Mouse (Mus musculus): ENCODE results near the gene Capza2. TPM values are rescaled to one million over a fixed set of nuclear protein-coding genes. Genes with fewer than 3 reads are reported as not detected.
A peak's percentile ranks its signal among the peaks of the same experiment; 100 is the strongest.
"Not testable (repeated sequence)": the region's sequence is repeated elsewhere in the genome, so short reads cannot be mapped to it uniquely, and the experiment has no call there.

Gene Capza2
- total and polyA plus RNA-seq, 3 experiments = 18.7 to 302 (median 196) TPM

GRCm38 (mm10) chr6:17693726-17694549 lies 57.9 kb downstream of the Capza2 start:
- peak; percentile 64 for ATAC-seq (ENCODE audit: extremely low read depth, insufficient number of reproducible peaks, low FRiP score, poor library complexity, severe bottlenecking)
- peaks cover 30% of the 10 kb centered on the region for H3K4me1 ChIP-seq (ENCODE audit: insufficient read depth, low read depth, low read length)
- H3K4me3 ChIP-seq (ENCODE audit: low read depth, low read length) = peak overlapping the region; percentile 87
- H3K9me3 ChIP-seq (replicated peaks) = no peaks in the 10 kb centered on the region
- TF ChIP-seq POLR2AphosphoS5 (IDR thresholded peaks at IDR 0.05; ENCODE audit: insufficient replicate concordance, low read depth, low read length) (no peak), TAL1 (conservative IDR thresholded peaks at IDR 0.05; ENCODE audit: low read depth, low read length) (no peak), GATA1 (IDR thresholded peaks at IDR 0.05; ENCODE audit: borderline replicate concordance, low read length) (no peak), CTCF (IDR thresholded peaks at IDR 0.05; ENCODE audit: low read depth, low read length) (no peak), GATA2 (IDR thresholded peaks at IDR 0.05; ENCODE audit: borderline replicate concordance, low read depth, low read length) (no peak)
- DNase-seq (ENCODE audit: low spot score) = peak; percentile 48
- H3K27me3 ChIP-seq (ENCODE audit: insufficient read depth, low read length) = no peaks in the 10 kb centered on the region
- H3K36me3 ChIP-seq (replicated peaks) = peaks cover 16% of the 10 kb centered on the region

DNA sequence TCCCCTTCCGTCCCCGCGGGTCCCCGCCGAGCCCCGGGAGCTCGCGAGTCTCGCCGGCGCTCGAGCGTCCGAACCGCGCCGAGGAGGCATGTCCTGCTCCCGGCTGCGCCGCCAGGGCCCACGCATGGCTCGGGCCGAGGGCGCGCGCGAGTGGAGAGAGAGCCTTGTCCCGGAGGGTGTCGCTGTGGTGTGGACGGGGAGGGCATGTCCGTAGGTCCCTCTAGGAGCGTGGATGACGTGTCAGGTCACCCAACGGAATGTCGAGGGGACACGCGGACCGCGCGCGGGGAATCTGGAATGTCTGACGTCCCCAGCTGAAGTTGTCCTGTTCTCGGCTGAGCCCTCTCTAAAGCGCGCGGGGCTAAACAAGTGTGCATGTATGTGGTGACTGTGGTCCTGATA lies 58.5 kb downstream of the Capza2 start:
- Histone ChIP-seq H3K27me3 (ENCODE audit: insufficient read depth, low read length) (no peaks in the 10 kb centered on the region), H3K9me3 (replicated peaks) (no peaks in the 10 kb centered on the region), H3K36me3 (replicated peaks) (peaks cover 16% of the 10 kb centered on the region), H3K4me1 (ENCODE audit: insufficient read depth, low read depth, low read length) (peaks cover 30% of the 10 kb centered on the region), H3K4me3 (ENCODE audit: low read depth, low read length) (peak overlapping the region; percentile 87)
- peak; percentile 59 for DNase-seq (ENCODE audit: low spot score)
- ATAC-seq (ENCODE audit: extremely low read depth, insufficient number of reproducible peaks, low FRiP score, poor library complexity, severe bottlenecking) = peak; percentile 75
- no peak for TF ChIP-seq POLR2AphosphoS5 (IDR thresholded peaks at IDR 0.05; ENCODE audit: insufficient replicate concordance, low read depth, low read length)
- no peak for TF ChIP-seq CTCF (IDR thresholded peaks at IDR 0.05; ENCODE audit: low read depth, low read length)
- TF ChIP-seq GATA2 (IDR thresholded peaks at IDR 0.05; ENCODE audit: borderline replicate concordance, low read depth, low read length) = no peak
- TF ChIP-seq TAL1 (conservative IDR thresholded peaks at IDR 0.05; ENCODE audit: low read depth, low read length) = no peak
- TF ChIP-seq GATA1 (IDR thresholded peaks at IDR 0.05; ENCODE audit: borderline replicate concordance, low read length) = no peak

DNA sequence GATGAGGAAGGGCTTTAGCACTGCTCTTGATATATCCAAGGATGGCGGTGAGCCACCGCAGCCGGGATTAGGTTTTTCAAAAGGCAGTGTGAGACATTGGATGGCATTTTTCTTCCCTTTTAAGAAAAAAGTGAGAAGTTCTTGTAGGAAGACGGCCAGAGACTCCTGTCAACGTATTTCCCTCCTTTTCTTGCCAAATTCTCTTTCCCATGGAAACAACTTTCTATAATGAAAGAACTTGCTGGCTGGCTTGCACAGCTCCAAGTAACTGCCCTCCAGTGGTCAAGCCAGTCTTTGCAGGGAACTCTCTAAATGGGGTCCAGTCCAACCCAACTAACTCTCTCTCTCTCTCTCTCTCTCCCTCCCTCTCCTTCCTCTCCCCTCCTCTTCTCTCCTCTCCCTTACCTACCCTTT lies 60.3 kb downstream of the Capza2 start:
- no peak for DNase-seq (ENCODE audit: low spot score)

GRCm38 (mm10) chr6:17700936-17701612 lies 65.0 kb downstream of the Capza2 start:
- DNase-seq (ENCODE audit: low spot score) (no peak), ATAC-seq (ENCODE audit: extremely low read depth, insufficient number of reproducible peaks, low FRiP score, poor library complexity, severe bottlenecking) (no peak)
- Histone ChIP-seq H3K27me3 (ENCODE audit: insufficient read depth, low read length) (no peaks in the 10 kb centered on the region), H3K36me3 (replicated peaks) (peaks cover 25% of the 10 kb centered on the region), H3K4me3 (ENCODE audit: low read depth, low read length) (no peak overlapping the region), H3K9me3 (replicated peaks) (no peaks in the 10 kb centered on the region), H3K4me1 (ENCODE audit: insufficient read depth, low read depth, low read length) (peaks cover 15% of the 10 kb centered on the region)
- TF ChIP-seq POLR2AphosphoS5 (IDR thresholded peaks at IDR 0.05; ENCODE audit: insufficient replicate concordance, low read depth, low read length) = no peak
- no peak for TF ChIP-seq GATA1 (IDR thresholded peaks at IDR 0.05; ENCODE audit: borderline replicate concordance, low read length)
- TF ChIP-seq CTCF (IDR thresholded peaks at IDR 0.05; ENCODE audit: low read depth, low read length) = no peak
- no peak for TF ChIP-seq TAL1 (conservative IDR thresholded peaks at IDR 0.05; ENCODE audit: low read depth, low read length)

More for the DNA sequence above, 60.3 kb downstream of the Capza2 start:
- no peaks in the 10 kb centered on the region for H3K9me3 ChIP-seq (replicated peaks)
- TF ChIP-seq TAL1 (conservative IDR thresholded peaks at IDR 0.05; ENCODE audit: low read depth, low read length) (no peak), GATA1 (IDR thresholded peaks at IDR 0.05; ENCODE audit: borderline replicate concordance, low read length) (no peak), POLR2AphosphoS5 (IDR thresholded peaks at IDR 0.05; ENCODE audit: insufficient replicate concordance, low read depth, low read length) (no peak), GATA2 (IDR thresholded peaks at IDR 0.05; ENCODE audit: borderline replicate concordance, low read depth, low read length) (no peak), CTCF (IDR thresholded peaks at IDR 0.05; ENCODE audit: low read depth, low read length) (no peak)
- H3K36me3 ChIP-seq (replicated peaks) = peaks cover 22% of the 10 kb centered on the region
- ATAC-seq (ENCODE audit: extremely low read depth, insufficient number of reproducible peaks, low FRiP score, poor library complexity, severe bottlenecking) = no peak
- no peaks in the 10 kb centered on the region for H3K27me3 ChIP-seq (ENCODE audit: insufficient read depth, low read length)
- peaks cover 35% of the 10 kb centered on the region for H3K4me1 ChIP-seq (ENCODE audit: insufficient read depth, low read depth, low read length)
- no peak overlapping the region for H3K4me3 ChIP-seq (ENCODE audit: low read depth, low read length)

DNA sequence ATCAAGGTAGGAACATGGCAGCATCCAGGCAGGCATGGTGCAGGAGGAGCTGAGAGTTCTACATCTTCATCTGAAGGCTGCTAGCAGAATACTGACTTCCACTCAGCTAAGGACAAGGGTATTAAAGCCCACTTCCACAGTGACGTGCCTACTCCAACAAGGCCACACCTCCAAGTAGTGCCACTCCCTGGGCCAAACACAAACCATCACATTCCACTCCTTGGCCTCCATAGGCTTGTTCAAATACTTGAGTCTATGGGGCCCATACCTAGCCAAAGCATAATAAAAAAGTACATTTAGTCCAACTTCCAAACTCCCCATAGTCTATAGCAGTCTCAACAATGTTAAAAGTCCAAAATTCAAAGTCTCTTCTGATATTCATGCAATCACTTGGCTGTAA lies 68.0 kb downstream of the Capza2 start:
- not testable (repeated sequence) for DNase-seq (ENCODE audit: low spot score); ATAC-seq (ENCODE audit: extremely low read depth, insufficient number of reproducible peaks, low FRiP score, poor library complexity, severe bottlenecking); H3K4me1 ChIP-seq (ENCODE audit: insufficient read depth, low read depth, low read length)

GRCm38 (mm10) chr6:17705973-17706372 lies 69.9 kb downstream of the Capza2 start:
- no peak for DNase-seq (ENCODE audit: low spot score)
- H3K4me1 ChIP-seq (ENCODE audit: insufficient read depth, low read depth, low read length) = peaks cover 3% of the 10 kb centered on the region; the same call in 1 of the 2 replicates
- H3K36me3 ChIP-seq (replicated peaks) = peaks cover 8% of the 10 kb centered on the region
- H3K9me3 ChIP-seq (replicated peaks) = peaks cover 2% of the 10 kb centered on the region; the same call in 1 of the 2 replicates
- H3K4me3 ChIP-seq (ENCODE audit: low read depth, low read length) = no peak overlapping the region
- no peak for ATAC-seq (ENCODE audit: extremely low read depth, insufficient number of reproducible peaks, low FRiP score, poor library complexity, severe bottlenecking)
- H3K27me3 ChIP-seq (ENCODE audit: insufficient read depth, low read length) = no peaks in the 10 kb centered on the region
- TF ChIP-seq TAL1 (conservative IDR thresholded peaks at IDR 0.05; ENCODE audit: low read depth, low read length) (no peak), GATA1 (IDR thresholded peaks at IDR 0.05; ENCODE audit: borderline replicate concordance, low read length) (no peak), POLR2AphosphoS5 (IDR thresholded peaks at IDR 0.05; ENCODE audit: insufficient replicate concordance, low read depth, low read length) (no peak), CTCF (IDR thresholded peaks at IDR 0.05; ENCODE audit: low read depth, low read length) (no peak), GATA2 (IDR thresholded peaks at IDR 0.05; ENCODE audit: borderline replicate concordance, low read depth, low read length) (no peak)

More for the DNA sequence above, 68.0 kb downstream of the Capza2 start:
- H3K27me3 ChIP-seq (ENCODE audit: insufficient read depth, low read length); H3K9me3 ChIP-seq (replicated peaks); H3K4me3 ChIP-seq (ENCODE audit: low read depth, low read length): not testable (repeated sequence)
- H3K36me3 ChIP-seq (replicated peaks) = peaks cover 11% of the 10 kb centered on the region

Other genes with a start within 250 kb of the Capza2 start
- not detected in 2 replicates for gene Met, start 172.4 kb upstream of the Capza2 start, total RNA-seq (2014; fragmentation: Nextera tagmentation)
- gene Met, start 172.4 kb upstream of the Capza2 start, total RNA-seq (2017) = 0.12 and 0.49 TPM in 2 replicates
- gene Met, start 172.4 kb upstream of the Capza2 start, polyA plus RNA-seq (2012) = not detected in 2 replicates
- gene St7, start 56.7 kb downstream of the Capza2 start, total RNA-seq (2014; fragmentation: Nextera tagmentation) = 155 TPM in 2 replicates
- gene St7, start 56.7 kb downstream of the Capza2 start, total RNA-seq (2017) = 84.7 and 92.6 TPM in 2 replicates
- gene St7, start 56.7 kb downstream of the Capza2 start, polyA plus RNA-seq (2012) = 4.7 and 4.9 TPM in 2 replicates

Data from G1E (cell line).